Mouse (Mus musculus) embryonic facial prominence, embryonic 13.5 days (tissue): ENCODE results near the gene Spdye4b. TPM values are rescaled to one million over a fixed set of nuclear protein-coding genes. Genes with fewer than 3 reads are reported as not detected.
"Not testable (repeated sequence)": the region's sequence is repeated elsewhere in the genome, so short reads cannot be mapped to it uniquely, and the experiment has no call there.

Experiments
- ATAC-seq: fragments of 200-750 bp; cut with Nextera tagmentation; 2 replicates; pipeline ENCODE4 v1.8.0; 2017; ENCODE audit warnings: low read depth; ENCODE audit not compliant: insufficient number of reproducible peaks, insufficient read depth, low FRiP score, low TSS enrichment
- H3K27ac ChIP-seq: fragments of 300-500 bp; sonication (generic); 2 replicates; pipeline ENCODE4 v1.5.1; 2015; ENCODE audit warnings: moderate library complexity, mild to moderate bottlenecking, inconsistent platforms
- H3K27me3 ChIP-seq: fragments of 300-500 bp; sonication (generic); 2 replicates; pipeline ENCODE4 v1.6.1; 2015; ENCODE audit warnings: mild to moderate bottlenecking, inconsistent platforms
- H3K36me3 ChIP-seq: fragments of 300-500 bp; sonication (generic); 2 replicates; pipeline ENCODE4 v1.6.1; 2015; ENCODE audit warnings: mild to moderate bottlenecking, inconsistent platforms
- H3K4me1 ChIP-seq: fragments of 300-500 bp; sonication (generic); 2 replicates; pipeline ENCODE4 v1.6.1; 2015; ENCODE audit warnings: inconsistent platforms
- H3K4me2 ChIP-seq: fragments of 300-500 bp; sonication (generic); 2 replicates; pipeline ENCODE4 v1.6.1; 2015; ENCODE audit warnings: moderate library complexity, mild to moderate bottlenecking, inconsistent platforms
- H3K4me3 ChIP-seq: fragments of 300-500 bp; sonication (generic); 2 replicates; pipeline ENCODE4 v1.5.1; 2015; ENCODE audit warnings: mild to moderate bottlenecking, inconsistent platforms
- H3K9ac ChIP-seq: fragments of 300-500 bp; sonication (generic); 2 replicates; pipeline ENCODE4 v1.6.1; 2015; ENCODE audit warnings: mild to moderate bottlenecking, inconsistent platforms
- H3K9me3 ChIP-seq: fragments of 300-500 bp; sonication (generic); 2 replicates; pipeline ENCODE4 v1.6.1; 2016; ENCODE audit warnings: inconsistent platforms
- WGBS: fragments of 180-500 bp; shearing (Covaris S2); methylation state at CpG from one replicate; pipeline ENCODE4 v1.1.7; 2015; ENCODE audit warnings: mixed read lengths; 5-methylcytosine and 5-hydroxymethylcytosine counted together
- polyA plus RNA-seq: library from polyadenylated mRNA; unstranded; fragments of >200 nt; fragmentation: Nextera tagmentation; extraction: Ambion mirVana; gene quantifications from 2 replicates; pipeline ENCODE4 v1.2.1, GENCODE M21; 2015

Gene Spdye4b
- polyA plus RNA-seq, 1 experiment from 2014 or later: not detected

DNA sequence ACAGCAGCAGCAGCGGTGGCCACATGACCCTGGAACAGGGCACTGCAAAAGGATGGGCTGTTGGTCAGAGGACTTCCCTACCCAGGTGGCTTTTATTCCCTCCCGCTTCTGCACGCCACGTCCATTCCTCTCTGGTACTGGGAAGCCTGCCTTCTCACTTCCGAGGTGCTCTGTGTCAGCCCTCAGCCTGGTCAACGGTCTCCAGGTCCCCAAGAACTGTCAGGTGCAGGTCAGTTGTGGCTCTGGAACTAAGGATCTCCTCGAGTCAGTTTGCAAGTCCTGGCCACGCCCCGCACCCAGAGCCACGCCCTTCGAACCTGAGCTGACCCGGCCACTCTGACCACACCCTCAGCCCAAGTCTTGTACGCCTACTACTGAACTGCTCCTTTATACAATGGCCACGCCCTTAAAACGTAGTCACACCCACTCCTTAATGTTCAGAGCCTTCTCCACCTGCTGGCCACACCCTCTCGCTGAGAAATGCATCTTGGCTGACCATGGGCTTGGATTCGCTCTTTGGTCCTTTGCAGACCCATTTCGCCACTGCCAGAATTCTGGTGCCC lies 15.2 kb upstream of the Spdye4b start:
- Histone ChIP-seq H3K9ac (no peak overlapping the region), H3K27ac (no peak overlapping the region), H3K27me3 (peaks cover 12% of the 10 kb centered on the region), H3K36me3 (no peaks in the 10 kb centered on the region), H3K9me3 (no peaks in the 10 kb centered on the region), H3K4me2 (peak overlapping the region; percentile 9), H3K4me3 (no peak overlapping the region), H3K4me1 (no peaks in the 10 kb centered on the region)
- ATAC-seq: no peak
- WGBS: 11% methylated on average over 18 of the region's 18 CpGs

DNA sequence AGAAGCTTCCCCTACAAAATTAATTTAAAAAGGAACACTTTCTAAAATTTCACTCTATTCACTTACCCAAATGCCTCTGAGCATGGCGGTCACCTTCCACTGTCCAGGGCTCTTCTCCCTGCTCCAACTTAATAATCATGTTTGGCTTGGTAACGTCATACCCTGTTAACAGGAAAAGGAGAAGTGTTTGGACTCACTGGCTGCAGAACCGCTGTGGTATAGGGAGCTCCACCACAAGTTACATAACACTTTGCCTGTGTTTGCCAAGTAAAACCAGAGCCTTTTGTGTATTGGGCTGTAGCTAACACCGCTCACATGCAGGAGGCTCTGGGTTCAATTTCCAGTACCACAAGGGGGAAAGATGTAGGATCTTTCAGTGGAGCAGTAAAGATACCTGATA lies 4.8 kb upstream of the Spdye4b start:
- peaks cover 76% of the 10 kb centered on the region for H3K36me3 ChIP-seq
- H3K27ac ChIP-seq: no peak overlapping the region
- H3K9me3 ChIP-seq: peaks cover 6% of the 10 kb centered on the region; the same call in 1 of the 2 replicates
- H3K4me1 ChIP-seq: peaks cover 12% of the 10 kb centered on the region
- H3K4me2 ChIP-seq: no peak overlapping the region
- H3K27me3 ChIP-seq: no peaks in the 10 kb centered on the region
- H3K4me3 ChIP-seq: no peak overlapping the region
- WGBS: 92% methylated on average over 4 of the region's 4 CpGs
- H3K9ac ChIP-seq: no peak overlapping the region
- ATAC-seq: no peak

DNA sequence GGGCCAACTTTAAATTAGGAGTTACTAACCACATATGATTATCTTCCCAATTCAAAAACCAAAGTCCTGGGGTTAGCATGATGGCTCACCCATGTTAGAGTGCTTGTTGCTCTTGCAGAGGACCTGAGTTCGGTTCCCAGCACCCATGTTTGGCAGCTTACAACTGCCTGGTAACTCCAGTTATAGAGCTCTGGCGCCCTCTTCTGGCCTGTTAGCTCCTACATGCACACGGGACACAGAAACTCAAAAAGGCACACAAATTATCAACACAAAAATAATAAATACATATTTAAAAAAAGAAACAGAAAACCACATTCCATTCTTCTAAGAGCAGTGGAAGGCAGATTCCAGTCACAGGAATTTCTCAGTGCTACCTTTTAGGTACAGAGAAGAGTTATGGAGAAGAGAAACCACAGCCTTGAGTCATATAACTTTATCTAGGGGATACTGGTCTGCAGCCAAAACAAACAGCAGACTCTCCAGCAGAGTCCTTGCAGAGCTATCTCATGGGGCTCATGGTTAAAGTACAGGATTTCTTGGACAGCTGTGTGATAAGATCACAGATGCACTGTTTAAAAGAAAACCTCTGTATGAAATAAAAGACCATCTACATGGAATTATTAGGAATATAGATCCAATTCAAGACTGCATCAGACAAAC lies 3.1 kb upstream of the Spdye4b start:
- Histone ChIP-seq H3K36me3 (peaks cover 59% of the 10 kb centered on the region), H3K9me3 (peaks cover 6% of the 10 kb centered on the region; the same call in 1 of the 2 replicates), H3K27ac (no peak overlapping the region), H3K27me3 (no peaks in the 10 kb centered on the region), H3K4me2 (no peak overlapping the region), H3K4me1 (peaks cover 12% of the 10 kb centered on the region), H3K9ac (no peak overlapping the region), H3K4me3 (no peak overlapping the region)
- ATAC-seq: no peak
- 88% methylated on average over 3 of the region's 3 CpGs for WGBS

DNA sequence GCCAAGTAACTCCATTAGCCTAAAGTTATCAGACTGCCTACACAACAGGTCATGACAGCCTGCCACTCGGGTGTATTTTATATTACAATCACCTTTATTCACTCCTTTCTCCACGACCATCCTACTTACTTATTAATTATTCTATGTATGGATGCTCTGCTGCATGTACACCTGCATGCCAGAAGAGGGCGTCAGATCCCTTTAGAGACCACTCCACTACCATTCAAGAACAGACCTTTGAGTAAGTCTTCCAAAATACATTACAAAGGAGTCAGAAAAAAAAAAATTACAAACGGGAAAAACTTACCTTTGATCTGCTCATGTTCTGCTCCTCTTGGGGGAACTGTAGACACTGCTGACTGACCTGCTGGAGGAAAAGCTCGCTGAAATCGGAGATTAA lies 1.6 kb upstream of the Spdye4b start:
- peaks cover 44% of the 10 kb centered on the region for H3K36me3 ChIP-seq
- no peak for ATAC-seq
- peak overlapping the region; percentile 67 for H3K4me2 ChIP-seq
- WGBS: 36% methylated on average over 6 of the region's 6 CpGs
- peak overlapping the region; percentile 93; the same call in 1 of the 2 replicates for H3K9ac ChIP-seq
- peaks cover 4% of the 10 kb centered on the region; the same call in 1 of the 2 replicates for H3K27me3 ChIP-seq
- H3K4me1 ChIP-seq: peaks cover 12% of the 10 kb centered on the region
- H3K4me3 ChIP-seq: peak overlapping the region; percentile 93
- H3K9me3 ChIP-seq: no peaks in the 10 kb centered on the region; the same call in 1 of the 2 replicates
- no peak overlapping the region for H3K27ac ChIP-seq

DNA sequence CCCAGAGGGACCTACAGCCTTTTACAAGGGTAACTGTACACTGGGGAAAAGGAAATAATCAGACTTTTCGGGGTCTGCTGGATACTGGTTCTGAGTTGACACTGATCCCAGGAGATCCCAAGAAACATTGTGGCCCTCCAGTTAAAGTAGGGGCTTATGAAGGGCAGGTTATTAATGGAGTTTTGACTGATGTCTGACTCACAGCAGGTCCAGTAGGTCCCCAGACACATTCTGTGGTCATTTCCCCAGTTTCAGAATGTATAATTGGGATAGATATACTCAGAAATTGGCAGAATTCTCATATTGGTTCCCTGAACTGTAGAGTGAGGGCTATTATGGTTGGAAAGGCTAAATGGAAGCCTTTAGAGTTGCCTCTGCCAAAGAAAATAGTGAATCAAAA lies 7.2 kb downstream of the Spdye4b start:
- H3K27ac ChIP-seq, H3K9ac ChIP-seq, H3K4me3 ChIP-seq, ATAC-seq, H3K27me3 ChIP-seq, H3K4me1 ChIP-seq, H3K36me3 ChIP-seq, H3K4me2 ChIP-seq, H3K9me3 ChIP-seq: not testable (repeated sequence)
- WGBS: 69% methylated on average over 1 of the region's 1 CpGs

DNA sequence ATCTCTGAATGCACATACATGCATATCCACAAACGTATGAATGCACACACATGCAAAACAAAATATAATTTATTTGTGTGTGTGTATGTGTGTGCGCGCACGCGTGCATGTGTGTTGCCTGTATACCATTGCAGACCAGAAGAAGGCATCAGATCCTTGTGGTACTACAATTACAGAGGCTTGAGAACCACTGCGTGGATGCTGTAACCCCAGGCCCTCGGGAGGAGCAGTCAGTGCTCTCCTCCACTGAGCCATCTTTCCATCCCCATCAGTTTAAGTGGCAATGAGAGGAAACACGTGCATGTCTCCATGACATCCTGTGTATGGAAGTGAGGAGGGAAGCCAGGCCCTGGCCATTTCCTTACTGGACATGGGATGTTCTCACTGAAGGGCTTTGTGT lies 12.0 kb downstream of the Spdye4b start:
- WGBS: 86% methylated on average over 8 of the region's 8 CpGs
- H3K9ac ChIP-seq: no peak overlapping the region

DNA sequence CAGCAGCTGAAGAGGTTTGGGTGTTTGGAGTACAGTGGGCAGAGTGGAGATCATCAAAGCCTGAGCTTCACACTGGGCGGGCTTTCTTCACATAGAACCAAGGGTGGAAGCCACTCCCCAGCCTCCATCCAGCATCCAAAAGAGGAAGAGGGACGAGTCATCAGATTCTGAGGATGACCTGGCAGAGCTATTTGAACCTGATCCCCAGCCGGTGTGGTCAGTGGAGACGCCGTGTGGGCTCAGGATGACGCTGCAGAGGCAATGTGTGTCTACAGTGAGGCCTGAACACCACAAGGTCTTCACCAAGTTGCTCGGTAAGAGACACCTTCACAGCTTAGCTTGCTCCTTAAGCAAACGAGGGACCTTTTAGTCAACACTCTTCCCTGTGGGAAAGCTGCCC lies 13.9 kb downstream of the Spdye4b start:
- not testable (repeated sequence) for H3K9ac ChIP-seq, ATAC-seq, H3K27me3 ChIP-seq, H3K36me3 ChIP-seq, H3K9me3 ChIP-seq, H3K27ac ChIP-seq, H3K4me3 ChIP-seq, H3K4me1 ChIP-seq, H3K4me2 ChIP-seq
- 72% methylated on average over 8 of the region's 8 CpGs for WGBS

More for the DNA sequence above, 12.0 kb downstream of the Spdye4b start:
- no peak overlapping the region for H3K27ac ChIP-seq
- H3K36me3 ChIP-seq: no peaks in the 10 kb centered on the region
- no peak for ATAC-seq
- H3K4me3 ChIP-seq: no peak overlapping the region
- H3K27me3 ChIP-seq: peaks cover 3% of the 10 kb centered on the region; the same call in 1 of the 2 replicates
- H3K9me3 ChIP-seq: no peaks in the 10 kb centered on the region
- no peak overlapping the region for H3K4me2 ChIP-seq
- H3K4me1 ChIP-seq: no peaks in the 10 kb centered on the region

DNA sequence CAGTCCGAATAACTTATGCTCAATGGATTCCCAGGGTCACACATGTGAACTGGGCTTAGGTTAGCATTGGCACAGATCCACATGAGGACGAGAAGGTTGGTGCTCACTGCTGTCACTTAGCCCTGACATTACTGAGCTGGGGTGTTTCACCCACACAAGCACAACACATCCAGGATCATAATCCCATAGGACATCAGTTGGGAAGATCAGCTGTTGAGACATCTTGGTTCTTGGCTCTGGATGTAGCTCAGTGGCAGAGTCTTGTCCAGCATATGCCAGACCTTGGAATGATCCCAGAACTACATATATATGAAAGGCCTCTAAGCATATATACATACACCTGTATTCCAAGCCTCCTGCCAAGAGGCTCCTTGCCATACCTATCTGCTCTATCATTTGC lies 14.3 kb downstream of the Spdye4b start:
- H3K9ac ChIP-seq: no peak overlapping the region
- no peak overlapping the region for H3K4me2 ChIP-seq
- no peak for ATAC-seq
- 77% methylated on average over 2 of the region's 2 CpGs for WGBS
- H3K4me3 ChIP-seq: no peak overlapping the region
- no peaks in the 10 kb centered on the region for H3K9me3 ChIP-seq
- no peaks in the 10 kb centered on the region for H3K4me1 ChIP-seq
- H3K27me3 ChIP-seq: peaks cover 3% of the 10 kb centered on the region; the same call in 1 of the 2 replicates
- H3K36me3 ChIP-seq: no peaks in the 10 kb centered on the region
- no peak overlapping the region for H3K27ac ChIP-seq

DNA sequence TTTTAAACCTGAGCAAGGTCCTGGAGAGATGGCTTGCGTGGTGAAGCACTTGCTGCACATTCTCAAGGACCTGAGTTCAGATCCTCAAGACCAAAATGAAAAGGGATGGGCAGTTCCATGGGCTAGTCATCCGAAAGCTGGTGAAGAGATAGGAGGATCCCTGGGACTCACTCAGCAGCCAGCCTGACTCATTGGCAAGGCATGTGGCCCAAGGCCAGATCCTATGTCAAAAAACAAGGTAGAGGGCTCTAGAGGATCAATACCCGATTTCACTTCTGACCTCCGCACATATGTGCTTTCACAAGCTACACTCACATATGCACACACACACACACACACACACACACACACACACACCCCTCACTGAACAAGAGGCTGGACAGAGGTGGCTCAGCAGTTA lies 15.7 kb downstream of the Spdye4b start:
- no peak overlapping the region for H3K4me2 ChIP-seq
- no peaks in the 10 kb centered on the region for H3K4me1 ChIP-seq
- H3K9me3 ChIP-seq: no peaks in the 10 kb centered on the region
- H3K27ac ChIP-seq: no peak overlapping the region
- no peaks in the 10 kb centered on the region for H3K36me3 ChIP-seq
- no peak for ATAC-seq
- no peak overlapping the region for H3K4me3 ChIP-seq
- H3K27me3 ChIP-seq: peaks cover 3% of the 10 kb centered on the region; the same call in 1 of the 2 replicates
- 83% methylated on average over 4 of the region's 4 CpGs for WGBS
- H3K9ac ChIP-seq: no peak overlapping the region

DNA sequence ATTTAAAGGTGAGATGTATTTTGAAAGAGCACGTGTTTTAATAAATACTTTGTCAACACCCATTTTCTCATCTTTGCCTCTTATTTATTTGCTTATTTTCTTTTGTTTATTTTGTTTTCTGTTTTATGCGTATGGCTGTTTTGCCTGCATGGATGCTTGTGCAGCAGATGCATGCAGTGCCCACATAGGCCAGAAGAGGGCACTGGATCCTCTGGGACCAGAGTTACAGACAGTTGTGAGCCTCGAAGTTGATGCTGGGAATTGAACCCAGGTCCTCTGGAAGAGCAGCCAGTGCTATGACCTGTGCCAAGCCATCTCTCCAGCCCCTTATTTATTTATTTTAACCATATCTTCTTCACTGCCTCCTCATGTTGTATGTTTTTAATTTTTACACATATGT lies 24.2 kb downstream of the Spdye4b start:
- Histone ChIP-seq H3K4me3 (no peak overlapping the region), H3K9ac (no peak overlapping the region), H3K9me3 (peaks cover 6% of the 10 kb centered on the region; the same call in 1 of the 2 replicates), H3K27me3 (no peaks in the 10 kb centered on the region), H3K4me2 (no peak overlapping the region), H3K27ac (no peak overlapping the region), H3K36me3 (no peaks in the 10 kb centered on the region), H3K4me1 (no peaks in the 10 kb centered on the region)
- ATAC-seq: no peak
- 69% methylated on average over 3 of the region's 3 CpGs for WGBS

DNA sequence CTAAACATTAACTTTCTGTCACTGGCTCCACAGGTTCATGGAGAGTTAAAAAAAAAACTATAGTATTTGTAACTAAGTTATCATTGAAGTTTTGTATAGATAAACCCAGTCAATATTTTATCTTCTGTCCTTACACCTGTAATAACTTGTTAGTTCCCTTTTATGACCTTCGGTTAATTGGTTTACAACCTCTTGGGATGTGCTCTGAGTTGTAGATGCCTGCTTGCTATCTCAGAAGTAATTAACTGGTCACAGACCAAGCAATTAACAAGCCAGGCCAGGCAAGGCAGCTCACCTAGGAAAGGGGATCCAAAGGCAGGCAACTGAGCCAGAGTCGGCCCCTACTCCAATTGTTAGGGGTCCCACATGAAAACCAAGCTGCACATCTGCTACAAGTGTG lies 33.0 kb downstream of the Spdye4b start:
- no peaks in the 10 kb centered on the region for H3K36me3 ChIP-seq
- no peak for ATAC-seq
- no peaks in the 10 kb centered on the region for H3K27me3 ChIP-seq
- no peak overlapping the region for H3K9ac ChIP-seq
- 0 out of 2 replicates have a peak, but pooled peaks cover under 1% of the 10 kb centered on the region for H3K9me3 ChIP-seq
- H3K4me1 ChIP-seq: no peaks in the 10 kb centered on the region
- H3K4me2 ChIP-seq: no peak overlapping the region
- H3K4me3 ChIP-seq: no peak overlapping the region
- WGBS: 87% methylated on average over 2 of the region's 2 CpGs
- H3K27ac ChIP-seq: no peak overlapping the region

DNA sequence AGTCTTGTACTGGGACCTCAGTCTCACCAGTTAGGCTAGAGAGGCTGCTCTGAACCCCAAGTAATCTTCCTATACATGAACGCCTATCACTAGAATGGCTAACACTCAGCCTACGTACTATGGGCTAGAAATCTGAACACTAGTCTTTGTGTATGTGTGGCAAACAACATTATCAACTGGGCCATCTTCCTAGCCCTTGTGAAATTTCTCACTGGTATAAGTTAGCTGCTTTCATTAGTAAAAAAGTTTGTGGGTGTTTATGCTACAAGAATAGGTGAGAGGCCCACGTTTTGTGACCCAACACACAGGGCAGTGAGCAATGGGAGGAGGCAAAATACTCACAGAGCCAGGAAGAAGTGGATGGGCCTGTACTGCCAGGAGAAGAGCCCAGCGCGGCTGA lies 40.2 kb downstream of the Spdye4b start:
- ATAC-seq: no peak
- Histone ChIP-seq H3K4me2 (no peak overlapping the region), H3K36me3 (no peaks in the 10 kb centered on the region), H3K27me3 (no peaks in the 10 kb centered on the region), H3K9me3 (no peaks in the 10 kb centered on the region), H3K4me1 (no peaks in the 10 kb centered on the region), H3K9ac (no peak overlapping the region), H3K27ac (no peak overlapping the region), H3K4me3 (no peak overlapping the region)
- WGBS: 77% methylated on average over 5 of the region's 5 CpGs
